Mouse (Mus musculus): ENCODE results near the gene Gm21663. TPM values are rescaled to one million over a fixed set of nuclear protein-coding genes. Genes with fewer than 3 reads are reported as not detected.
"Not testable (repeated sequence)": the region's sequence is repeated elsewhere in the genome, so short reads cannot be mapped to it uniquely, and the experiment has no call there.

The Gm21663 gene
- total RNA-seq (2015) (not detected in 2 replicates), total RNA-seq (2017) (not detected in 2 replicates)

DNA sequence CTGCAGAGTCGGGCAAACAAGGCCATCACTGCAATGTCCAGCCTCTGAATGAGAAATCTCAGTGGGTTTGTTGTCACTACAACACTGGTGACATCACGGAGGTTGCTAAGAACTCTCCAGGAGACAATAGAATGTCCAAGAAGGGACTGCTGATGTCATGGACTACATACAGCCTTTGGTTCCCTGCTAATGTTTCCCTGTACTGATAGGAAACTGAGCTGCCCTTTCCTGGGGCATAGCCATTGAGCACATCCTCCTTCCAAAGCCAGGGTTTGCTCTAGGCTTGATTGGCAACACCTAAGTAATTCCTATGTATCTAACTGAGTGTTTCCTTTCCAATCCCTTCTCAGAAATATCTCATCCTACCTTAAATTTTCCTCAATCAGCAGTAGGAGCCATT, at the start of gene Gm21663:
TSS of gene Gm21663 (minus strand) at position 101 of the 400 bp plus-strand sequence.
- not testable (repeated sequence) for ATAC-seq (ENCODE audit: poor library complexity, severe bottlenecking)

GRCm38 (mm10) chr5:25988550-25988949, 46.4 kb upstream of the Gm21663 start, which contains the start of gene Gm21698:
Gm21698 (minus strand) TSS chr5:25988650.
- ATAC-seq (ENCODE audit: poor library complexity, severe bottlenecking) = not testable (repeated sequence)

DNA sequence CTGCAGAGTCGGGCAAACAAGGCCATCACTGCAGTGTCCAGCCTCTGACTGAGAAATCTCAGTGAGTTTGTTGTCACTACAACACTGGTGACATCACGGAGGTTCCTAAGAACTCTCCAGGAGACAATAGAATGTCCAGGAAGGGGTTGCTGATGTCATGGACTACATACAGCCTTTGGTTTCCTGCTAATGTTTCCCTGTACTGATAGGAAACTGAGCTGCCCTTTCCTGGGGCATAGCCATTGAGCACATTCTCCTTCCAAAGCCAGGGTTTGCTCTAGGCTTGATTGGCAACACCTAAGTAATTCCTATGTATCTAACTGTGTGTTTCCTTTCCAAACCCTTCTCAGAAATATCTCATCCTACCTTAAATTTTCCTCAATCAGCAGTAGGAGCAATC, 30.4 kb upstream of the Gm21663 start, which contains the start of gene Gm21680:
TSS of gene Gm21680 (minus strand) at position 101 of the 400 bp plus-strand sequence.
- not testable (repeated sequence) for ATAC-seq (ENCODE audit: poor library complexity, severe bottlenecking)

GRCm38 (mm10) chr5:25957050-25957449, 14.9 kb upstream of the Gm21663 start:
- not testable (repeated sequence) for ATAC-seq (ENCODE audit: poor library complexity, severe bottlenecking)

DNA sequence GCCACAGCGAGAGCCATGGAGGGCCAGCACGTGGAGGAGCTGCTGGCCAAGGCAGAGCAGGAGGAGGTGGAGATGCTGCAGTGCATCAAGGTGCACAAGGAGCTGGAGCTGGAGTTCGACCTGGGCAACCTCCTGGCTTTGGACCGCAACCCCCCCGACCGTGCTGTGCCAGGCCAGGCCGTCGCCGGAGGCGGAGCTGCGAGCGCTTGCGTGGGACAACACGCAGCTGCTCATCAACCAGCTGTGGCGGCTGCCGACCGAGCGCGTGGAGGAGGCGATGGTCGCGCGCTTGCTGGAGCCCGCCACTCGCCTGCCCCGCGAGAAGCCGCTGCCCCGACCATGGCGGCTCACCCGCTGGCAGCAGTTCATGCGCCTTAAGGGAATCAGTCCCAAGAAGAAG, 14.4 kb upstream of the Gm21663 start:
- ATAC-seq (ENCODE audit: poor library complexity, severe bottlenecking) = not testable (repeated sequence)

DNA sequence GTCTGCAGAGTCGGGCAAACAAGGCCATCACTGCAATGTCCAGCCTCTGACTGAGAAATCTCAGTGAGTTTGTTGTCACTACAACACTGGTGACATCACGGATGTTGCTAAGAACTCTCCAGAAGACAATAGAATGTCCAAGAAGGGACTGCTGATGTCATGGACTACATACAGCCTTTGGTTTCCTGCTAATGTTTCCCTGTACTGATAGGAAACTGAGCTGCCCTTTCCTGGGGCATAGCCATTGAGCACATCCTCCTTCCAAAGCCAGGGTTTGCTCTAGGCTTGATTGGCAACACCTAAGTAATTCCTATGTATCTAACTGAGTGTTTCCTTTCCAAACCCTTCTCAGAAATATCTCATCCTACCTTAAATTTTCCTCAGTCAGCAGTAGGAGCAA, 12.1 kb upstream of the Gm21663 start, which contains the start of gene Gm21671:
TSS of gene Gm21671 (minus strand) at position 101 of the 400 bp plus-strand sequence.
- ATAC-seq (ENCODE audit: poor library complexity, severe bottlenecking) = not testable (repeated sequence)

- not testable (repeated sequence) for ATAC-seq (ENCODE audit: poor library complexity, severe bottlenecking)
Measured at GRCm38 (mm10) chr5:25945391-25945790, 3.2 kb upstream of the Gm21663 start.

DNA sequence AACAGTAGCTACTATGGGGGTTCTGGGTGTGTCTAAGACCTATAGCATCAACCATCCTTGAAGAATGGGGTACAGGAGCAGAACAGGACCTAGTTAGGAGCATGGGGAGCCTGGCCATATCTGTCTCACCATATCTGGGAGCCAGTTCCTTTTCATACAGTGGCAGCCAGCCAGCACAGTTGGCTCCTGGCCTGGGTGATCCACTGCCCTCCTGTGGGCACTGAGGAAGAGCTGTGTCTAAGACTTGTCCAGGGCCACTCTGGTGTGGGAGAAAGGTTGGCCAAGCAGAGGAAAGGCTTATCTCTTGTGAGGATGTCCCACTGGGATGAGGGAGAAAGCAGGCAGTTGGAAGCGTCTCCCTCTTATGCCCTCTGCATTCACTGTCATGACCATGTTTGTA, 50.9 kb downstream of the Gm21663 start:
- ATAC-seq (ENCODE audit: poor library complexity, severe bottlenecking) = no peak

GRCm38 (mm10) chr5:25889746-25890382, 52.3 kb downstream of the Gm21663 start:
- no peak for ATAC-seq (ENCODE audit: poor library complexity, severe bottlenecking)

DNA sequence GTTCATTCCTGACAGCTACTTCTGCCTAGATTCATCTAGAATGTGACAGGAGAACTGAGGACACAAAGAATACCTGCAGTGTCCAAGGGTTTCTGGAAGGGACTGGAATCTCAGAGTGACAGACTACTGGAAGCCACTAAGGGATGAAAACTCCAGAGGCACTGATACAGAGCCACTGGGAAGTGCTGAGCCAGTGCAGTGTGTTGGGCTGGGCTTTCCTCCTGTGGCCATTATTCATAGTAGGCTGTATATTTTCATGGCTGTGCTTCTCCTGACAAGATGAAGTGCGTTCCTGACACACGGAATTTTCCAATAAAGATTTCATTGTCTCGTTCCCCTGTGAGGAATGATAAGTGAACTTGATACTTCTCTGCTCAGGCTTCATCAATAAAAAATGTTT, 55.5 kb downstream of the Gm21663 start:
- no peak for ATAC-seq (ENCODE audit: poor library complexity, severe bottlenecking)

Other genes with a start within 250 kb of the Gm21663 start
- gene Xrcc2, start 236.6 kb downstream of the Gm21663 start, total RNA-seq (2015) = 6.6 and 8.1 TPM in 2 replicates
- 6.8 and 8.2 TPM in 2 replicates for gene Xrcc2, start 236.6 kb downstream of the Gm21663 start, total RNA-seq (2017)
- gene Actr3b, start 182.4 kb downstream of the Gm21663 start, total RNA-seq (2015) = 0.07 TPM in 1 of 2 replicates, not detected in the other
- gene Actr3b, start 182.4 kb downstream of the Gm21663 start, total RNA-seq (2017) = not detected in 2 replicates
- gene Gm21671, start 12.0 kb upstream of the Gm21663 start, total RNA-seq (2015) = not detected in 2 replicates
- not detected in 2 replicates for gene Gm21671, start 12.0 kb upstream of the Gm21663 start, total RNA-seq (2017)
- not detected in 2 replicates for gene Gm21680, start 30.3 kb upstream of the Gm21663 start, total RNA-seq (2015)
- gene Gm21680, start 30.3 kb upstream of the Gm21663 start, total RNA-seq (2017) = not detected in 2 replicates
- gene Gm21698, start 46.3 kb upstream of the Gm21663 start, total RNA-seq (2015) = not detected in 2 replicates
- not detected in 2 replicates for gene Gm21698, start 46.3 kb upstream of the Gm21663 start, total RNA-seq (2017)
- gene Gm1979, start 62.4 kb upstream of the Gm21663 start, total RNA-seq (2015) = not detected in 2 replicates
- not detected in 2 replicates for gene Gm1979, start 62.4 kb upstream of the Gm21663 start, total RNA-seq (2017)
- gene Gm5862, start 80.5 kb upstream of the Gm21663 start, total RNA-seq (2015) = not detected in 2 replicates
- gene Gm5862, start 80.5 kb upstream of the Gm21663 start, total RNA-seq (2017) = not detected in 2 replicates
- gene Speer4a, start 97.2 kb upstream of the Gm21663 start, total RNA-seq (2015) = 0.27 TPM in 1 of 2 replicates, not detected in the other
- gene Speer4a, start 97.2 kb upstream of the Gm21663 start, total RNA-seq (2017) = not detected in 2 replicates
- not detected in 2 replicates for gene Gm7347, start 116.2 kb upstream of the Gm21663 start, total RNA-seq (2015)
- gene Gm7347, start 116.2 kb upstream of the Gm21663 start, total RNA-seq (2017) = not detected in 2 replicates
- not detected in 2 replicates for gene Gm10471, start 146.9 kb upstream of the Gm21663 start, total RNA-seq (2015)
- gene Gm10471, start 146.9 kb upstream of the Gm21663 start, total RNA-seq (2017) = not detected in 2 replicates
- gene 5031410I06Rik, start 163.0 kb upstream of the Gm21663 start, total RNA-seq (2015) = not detected in 2 replicates
- not detected in 2 replicates for gene 5031410I06Rik, start 163.0 kb upstream of the Gm21663 start, total RNA-seq (2017)
- gene Gm10220, start 179.0 kb upstream of the Gm21663 start, total RNA-seq (2015) = not detected in 2 replicates
- not detected in 2 replicates for gene Gm10220, start 179.0 kb upstream of the Gm21663 start, total RNA-seq (2017)